Mouse (Mus musculus): ENCODE data around the gene Trim16. TPM values are rescaled to one million over a fixed set of nuclear protein-coding genes. Genes with fewer than 3 reads are reported as not detected.

The Trim16 gene
- polyA plus RNA-seq, 1 experiment from 2014 or later = 3.3 TPM

- Histone ChIP-seq H3K27me3 (ENCODE audit: low read depth, poor library complexity, severe bottlenecking) (peaks cover 8% of the 10 kb centered on the region; the same call in 1 of the 2 replicates), H3K36me3 (no peaks in the 10 kb centered on the region), H3K4me1 (peaks cover 30% of the 10 kb centered on the region), H3K9me3 (replicated peaks) (no peaks in the 10 kb centered on the region), H3K4me3 (no peak overlapping the region), H3K27ac (no peak overlapping the region)
- WGBS = 87% methylated on average over 8 of the region's 8 CpGs
- DNase-seq (ENCODE audit: low spot score) = no peak
Observed at GRCm38 (mm10) chr11:62819059-62819686, 858 bp upstream of the Trim16 start.

- H3K27me3 ChIP-seq (ENCODE audit: low read depth, poor library complexity, severe bottlenecking) = peaks cover 8% of the 10 kb centered on the region; the same call in 1 of the 2 replicates
- H3K4me3 ChIP-seq = peak overlapping the region; percentile 40
- H3K4me1 ChIP-seq = peaks cover 38% of the 10 kb centered on the region
- WGBS = 25% methylated on average over 16 of the region's 16 CpGs
- peak overlapping the region; percentile 79 for H3K27ac ChIP-seq
- DNase-seq (ENCODE audit: low spot score) = no peak
- H3K36me3 ChIP-seq = no peaks in the 10 kb centered on the region
- H3K9me3 ChIP-seq (replicated peaks) = no peaks in the 10 kb centered on the region
Observed at GRCm38 (mm10) chr11:62820661-62821437, 818 bp downstream of the Trim16 start.

- peaks cover 48% of the 10 kb centered on the region for H3K4me1 ChIP-seq
- no peak for DNase-seq (ENCODE audit: low spot score)
- 69% methylated on average over 5 of the region's 5 CpGs for WGBS
Observed at GRCm38 (mm10) chr11:62821893-62822292, 1.9 kb downstream of the Trim16 start.

GRCm38 (mm10) chr11:62824211-62824610, 4.2 kb downstream of the Trim16 start:
- no peak overlapping the region for H3K27ac ChIP-seq
- H3K4me3 ChIP-seq = no peak overlapping the region
- no peak for DNase-seq (ENCODE audit: low spot score)
- no peaks in the 10 kb centered on the region for H3K36me3 ChIP-seq
- peaks cover 44% of the 10 kb centered on the region for H3K4me1 ChIP-seq
- H3K27me3 ChIP-seq (ENCODE audit: low read depth, poor library complexity, severe bottlenecking) = peaks cover 4% of the 10 kb centered on the region; the same call in 1 of the 2 replicates
- 72% methylated on average over 7 of the region's 7 CpGs for WGBS
- H3K9me3 ChIP-seq (replicated peaks) = no peaks in the 10 kb centered on the region

More at GRCm38 (mm10) chr11:62821893-62822292, 1.9 kb downstream of the Trim16 start:
- Histone ChIP-seq H3K4me3 (no peak overlapping the region), H3K27ac (no peak overlapping the region), H3K36me3 (no peaks in the 10 kb centered on the region), H3K9me3 (replicated peaks) (no peaks in the 10 kb centered on the region), H3K27me3 (ENCODE audit: low read depth, poor library complexity, severe bottlenecking) (peaks cover 8% of the 10 kb centered on the region; the same call in 1 of the 2 replicates)

GRCm38 (mm10) chr11:62825222-62826105, 5.4 kb downstream of the Trim16 start:
- DNase-seq (ENCODE audit: low spot score) = no peak
- WGBS = 84% methylated on average over 9 of the region's 9 CpGs

GRCm38 (mm10) chr11:62826106-62826733, 6.2 kb downstream of the Trim16 start:
- peaks cover 24% of the 10 kb centered on the region for H3K4me1 ChIP-seq
- H3K4me3 ChIP-seq = no peak overlapping the region
- peak overlapping the region; percentile 38; the same call in 1 of the 2 replicates for H3K27ac ChIP-seq
- DNase-seq (ENCODE audit: low spot score) = no peak
- H3K27me3 ChIP-seq (ENCODE audit: low read depth, poor library complexity, severe bottlenecking) = no peaks in the 10 kb centered on the region
- WGBS = 39% methylated on average over 6 of the region's 6 CpGs
- no peaks in the 10 kb centered on the region for H3K9me3 ChIP-seq (replicated peaks)
- no peaks in the 10 kb centered on the region for H3K36me3 ChIP-seq

More at GRCm38 (mm10) chr11:62825222-62826105, 5.4 kb downstream of the Trim16 start:
- Histone ChIP-seq H3K4me1 (peaks cover 32% of the 10 kb centered on the region), H3K9me3 (replicated peaks) (no peaks in the 10 kb centered on the region), H3K27me3 (ENCODE audit: low read depth, poor library complexity, severe bottlenecking) (peaks cover 4% of the 10 kb centered on the region; the same call in 1 of the 2 replicates), H3K4me3 (no peak overlapping the region), H3K36me3 (no peaks in the 10 kb centered on the region), H3K27ac (peak overlapping the region; percentile 38; the same call in 1 of the 2 replicates)

GRCm38 (mm10) chr11:62827135-62827534, 7.1 kb downstream of the Trim16 start:
- Histone ChIP-seq H3K4me1 (peaks cover 20% of the 10 kb centered on the region), H3K27ac (no peak overlapping the region), H3K9me3 (replicated peaks) (no peaks in the 10 kb centered on the region), H3K4me3 (no peak overlapping the region), H3K36me3 (no peaks in the 10 kb centered on the region), H3K27me3 (ENCODE audit: low read depth, poor library complexity, severe bottlenecking) (no peaks in the 10 kb centered on the region)
- 88% methylated on average over 4 of the region's 4 CpGs for WGBS
- no peak for DNase-seq (ENCODE audit: low spot score)

GRCm38 (mm10) chr11:62827911-62828310, 7.9 kb downstream of the Trim16 start:
- WGBS = 80% methylated on average over 3 of the region's 3 CpGs
- H3K27me3 ChIP-seq (ENCODE audit: low read depth, poor library complexity, severe bottlenecking) = no peaks in the 10 kb centered on the region
- no peak for DNase-seq (ENCODE audit: low spot score)

GRCm38 (mm10) chr11:62830387-62830786, 10.4 kb downstream of the Trim16 start:
- Histone ChIP-seq H3K36me3 (no peaks in the 10 kb centered on the region), H3K27me3 (ENCODE audit: low read depth, poor library complexity, severe bottlenecking) (no peaks in the 10 kb centered on the region), H3K27ac (no peak overlapping the region), H3K4me3 (no peak overlapping the region), H3K4me1 (peaks cover 14% of the 10 kb centered on the region), H3K9me3 (replicated peaks) (no peaks in the 10 kb centered on the region)
- WGBS = 79% methylated on average over 2 of the region's 2 CpGs
- no peak for DNase-seq (ENCODE audit: low spot score)

More at GRCm38 (mm10) chr11:62827911-62828310, 7.9 kb downstream of the Trim16 start:
- peaks cover 20% of the 10 kb centered on the region for H3K4me1 ChIP-seq
- H3K4me3 ChIP-seq = no peak overlapping the region
- no peak overlapping the region for H3K27ac ChIP-seq
- H3K9me3 ChIP-seq (replicated peaks) = no peaks in the 10 kb centered on the region
- H3K36me3 ChIP-seq = no peaks in the 10 kb centered on the region

GRCm38 (mm10) chr11:62831906-62832305, 11.9 kb downstream of the Trim16 start:
- Histone ChIP-seq H3K27me3 (ENCODE audit: low read depth, poor library complexity, severe bottlenecking) (no peaks in the 10 kb centered on the region), H3K27ac (no peak overlapping the region), H3K36me3 (no peaks in the 10 kb centered on the region), H3K4me1 (no peaks in the 10 kb centered on the region), H3K9me3 (replicated peaks) (no peaks in the 10 kb centered on the region), H3K4me3 (no peak overlapping the region)
- no peak for DNase-seq (ENCODE audit: low spot score)

- Histone ChIP-seq H3K36me3 (no peaks in the 10 kb centered on the region), H3K27ac (no peak overlapping the region), H3K27me3 (ENCODE audit: low read depth, poor library complexity, severe bottlenecking) (no peaks in the 10 kb centered on the region), H3K4me1 (peaks cover 25% of the 10 kb centered on the region), H3K9me3 (replicated peaks) (no peaks in the 10 kb centered on the region), H3K4me3 (no peak overlapping the region)
- 84% methylated on average over 5 of the region's 5 CpGs for WGBS
- DNase-seq (ENCODE audit: low spot score) = no peak
Observed at GRCm38 (mm10) chr11:62844562-62844961, 24.5 kb downstream of the Trim16 start.

GRCm38 (mm10) chr11:62845730-62846129, 25.7 kb downstream of the Trim16 start:
- 74% methylated on average over 3 of the region's 3 CpGs for WGBS
- no peak overlapping the region for H3K27ac ChIP-seq
- peaks cover 25% of the 10 kb centered on the region for H3K4me1 ChIP-seq
- H3K4me3 ChIP-seq = no peak overlapping the region
- DNase-seq (ENCODE audit: low spot score) = no peak
- no peaks in the 10 kb centered on the region for H3K27me3 ChIP-seq (ENCODE audit: low read depth, poor library complexity, severe bottlenecking)
- H3K9me3 ChIP-seq (replicated peaks) = no peaks in the 10 kb centered on the region
- H3K36me3 ChIP-seq = no peaks in the 10 kb centered on the region

Measured in limb, embryonic 10.5 days (tissue).